Mouse (Mus musculus): ENCODE results near the gene Tmem120a. TPM values are rescaled to one million over a fixed set of nuclear protein-coding genes. Genes with fewer than 3 reads are reported as not detected.

Tmem120a gene
- polyA plus RNA-seq (2015; fragmentation: Nextera tagmentation; extraction: Ambion mirVana) = 127 and 132 TPM in 2 replicates

GRCm38 (mm10) chr5:135743741-135744609 is at the start of gene Tmem120a:
Gene Tmem120a (minus strand): TSS chr5:135744448.
- under 1% methylated on average over 60 of the region's 60 CpGs for WGBS
- Histone ChIP-seq H3K4me2 (replicated peaks; ENCODE audit: low read depth) (peak within 1 kb of the TSS; percentile 95), H3K4me1 (replicated peaks; ENCODE audit: control insufficient read depth, insufficient read depth, low read length) (peaks cover 9% of the 10 kb centered on the region), H3K9me3 (ENCODE audit: control insufficient read depth) (no peaks in the 10 kb centered on the region; the same call in 1 of the 2 replicates), H3K4me3 (ENCODE audit: low read depth, low read length) (peak within 1 kb of the TSS; percentile 87), H3K9ac (ENCODE audit: low read depth, low read length) (peak within 1 kb of the TSS; percentile 83), H3K27me3 (replicated peaks; ENCODE audit: control insufficient read depth, insufficient read depth, low read length) (no peaks in the 10 kb centered on the region), H3K36me3 (ENCODE audit: control insufficient read depth, insufficient read depth) (peaks cover 12% of the 10 kb centered on the region; the same call in 1 of the 2 replicates), H3K27ac (ENCODE audit: low read depth, low read length) (peak within 1 kb of the TSS; percentile 80)
- TF ChIP-seq CTCF (IDR thresholded peaks at IDR 0.05; ENCODE audit: low read depth) = peak; percentile 12; the same call in 1 of the 2 replicates
- peak; percentile 90 for ATAC-seq

GRCm38 (mm10) chr5:135782901-135783300 is 38.7 kb upstream of the Tmem120a start:
- no peak overlapping the region for H3K9ac ChIP-seq (ENCODE audit: low read depth, low read length)
- H3K27ac ChIP-seq (ENCODE audit: low read depth, low read length) = peak overlapping the region; percentile 73
- no peak for TF ChIP-seq CTCF (IDR thresholded peaks at IDR 0.05; ENCODE audit: low read depth)
- WGBS = 56% methylated on average over 4 of the region's 4 CpGs
- peaks cover 3% of the 10 kb centered on the region; the same call in 1 of the 2 replicates for H3K4me1 ChIP-seq (replicated peaks; ENCODE audit: control insufficient read depth, insufficient read depth, low read length)
- no peak overlapping the region for H3K4me3 ChIP-seq (ENCODE audit: low read depth, low read length)
- no peaks in the 10 kb centered on the region for H3K9me3 ChIP-seq (ENCODE audit: control insufficient read depth)
- H3K36me3 ChIP-seq (ENCODE audit: control insufficient read depth, insufficient read depth) = peaks cover 50% of the 10 kb centered on the region
- no peaks in the 10 kb centered on the region for H3K27me3 ChIP-seq (replicated peaks; ENCODE audit: control insufficient read depth, insufficient read depth, low read length)
- ATAC-seq = peak; percentile 36
- H3K4me2 ChIP-seq (replicated peaks; ENCODE audit: low read depth) = no peak overlapping the region

GRCm38 (mm10) chr5:135780331-135780730 is 36.1 kb upstream of the Tmem120a start:
- Histone ChIP-seq H3K9me3 (ENCODE audit: control insufficient read depth) (no peaks in the 10 kb centered on the region), H3K4me2 (replicated peaks; ENCODE audit: low read depth) (peak overlapping the region; percentile 66; the same call in 1 of the 2 replicates), H3K9ac (ENCODE audit: low read depth, low read length) (no peak overlapping the region), H3K27me3 (replicated peaks; ENCODE audit: control insufficient read depth, insufficient read depth, low read length) (no peaks in the 10 kb centered on the region), H3K36me3 (ENCODE audit: control insufficient read depth, insufficient read depth) (peaks cover 24% of the 10 kb centered on the region), H3K4me1 (replicated peaks; ENCODE audit: control insufficient read depth, insufficient read depth, low read length) (peaks cover 8% of the 10 kb centered on the region), H3K27ac (ENCODE audit: low read depth, low read length) (no peak overlapping the region), H3K4me3 (ENCODE audit: low read depth, low read length) (no peak overlapping the region)
- ATAC-seq = no peak
- WGBS = 66% methylated on average over 8 of the region's 8 CpGs
- TF ChIP-seq CTCF (IDR thresholded peaks at IDR 0.05; ENCODE audit: low read depth) = no peak

GRCm38 (mm10) chr5:135778471-135779445 is 34.5 kb upstream of the Tmem120a start, which contains the start of gene Mdh2:
Gene Mdh2 (plus strand): TSS chr5:135778480.
- Histone ChIP-seq H3K4me3 (ENCODE audit: low read depth, low read length) (peak within 1 kb of the TSS; percentile 80), H3K36me3 (ENCODE audit: control insufficient read depth, insufficient read depth) (peaks cover 9% of the 10 kb centered on the region), H3K4me1 (replicated peaks; ENCODE audit: control insufficient read depth, insufficient read depth, low read length) (peaks cover 8% of the 10 kb centered on the region), H3K9me3 (ENCODE audit: control insufficient read depth) (no peaks in the 10 kb centered on the region), H3K27me3 (replicated peaks; ENCODE audit: control insufficient read depth, insufficient read depth, low read length) (no peaks in the 10 kb centered on the region), H3K9ac (ENCODE audit: low read depth, low read length) (peak within 1 kb of the TSS; percentile 88), H3K4me2 (replicated peaks; ENCODE audit: low read depth) (peak within 1 kb of the TSS; percentile 74), H3K27ac (ENCODE audit: low read depth, low read length) (peak within 1 kb of the TSS; percentile 97)
- WGBS = under 1% methylated on average over 70 of the region's 70 CpGs
- ATAC-seq = peak; percentile 95
- TF ChIP-seq CTCF (IDR thresholded peaks at IDR 0.05; ENCODE audit: low read depth) = no peak

- H3K4me2 ChIP-seq (replicated peaks; ENCODE audit: low read depth) = peak within 1 kb of the TSS; percentile 74
- H3K27me3 ChIP-seq (replicated peaks; ENCODE audit: control insufficient read depth, insufficient read depth, low read length) = no peaks in the 10 kb centered on the region
- H3K36me3 ChIP-seq (ENCODE audit: control insufficient read depth, insufficient read depth) = 0 out of 2 replicates have a peak, but pooled peaks cover under 1% of the 10 kb centered on the region
- 0% methylated on average over 45 of the region's 45 CpGs for WGBS
- ATAC-seq = 0 out of 2 replicates have a peak, but pooled peaks have one; percentile 7
- peak within 1 kb of the TSS; percentile 97 for H3K27ac ChIP-seq (ENCODE audit: low read depth, low read length)
- peak within 1 kb of the TSS; percentile 88 for H3K9ac ChIP-seq (ENCODE audit: low read depth, low read length)
- H3K4me1 ChIP-seq (replicated peaks; ENCODE audit: control insufficient read depth, insufficient read depth, low read length) = peaks cover 8% of the 10 kb centered on the region
- H3K9me3 ChIP-seq (ENCODE audit: control insufficient read depth) = no peaks in the 10 kb centered on the region
- TF ChIP-seq CTCF (IDR thresholded peaks at IDR 0.05; ENCODE audit: low read depth) = no peak
- peak within 1 kb of the TSS; percentile 80 for H3K4me3 ChIP-seq (ENCODE audit: low read depth, low read length)
Observed at GRCm38 (mm10) chr5:135777796-135778470, 33.7 kb upstream of the Tmem120a start, which contains the start of gene Styxl1. Gene Styxl1 (minus strand): TSS chr5:135778385.

All from intestine, postnatal 0 days (tissue).